Mouse (Mus musculus): ENCODE data around the gene Mettl24.

DNA sequence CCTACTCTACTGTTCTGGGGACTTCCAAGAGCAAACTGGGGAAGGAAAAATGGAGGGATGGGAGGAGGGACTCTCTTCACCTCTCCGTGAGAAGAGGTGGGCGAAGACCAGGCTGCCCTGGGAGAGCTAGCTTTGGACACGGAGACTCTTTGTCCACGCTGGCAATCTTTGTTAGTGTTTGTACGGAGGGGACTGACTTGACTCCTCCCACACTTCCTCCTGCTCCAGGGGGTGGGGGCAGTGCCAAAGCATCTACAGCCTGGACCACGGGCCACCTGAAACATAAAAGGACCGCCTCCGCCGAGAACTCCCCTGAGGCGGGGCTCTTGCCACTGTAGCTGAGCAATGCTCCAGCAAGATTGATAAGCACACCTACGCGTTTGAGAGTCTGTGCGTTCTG, 8.9 kb upstream of the Mettl24 start:
- no peak for TF ChIP-seq CTCF (IDR thresholded peaks at IDR 0.05; ENCODE audit: low read depth)
- no peak for TF ChIP-seq EP300 (optimal IDR thresholded peaks at IDR 0.05)
